Mouse (Mus musculus): ENCODE data around the gene Aif1l. TPM values are rescaled to one million over a fixed set of nuclear protein-coding genes. Genes with fewer than 3 reads are reported as not detected.

Aif1l gene
- polyA plus RNA-seq (2014; fragmentation: Illumina TruSeq; extraction: RNeasy Lipid Tissue Mini Kit (QIAGEN cat#74804); ENCODE audit: low read depth, low replicate concordance), result 1.7 TPM

DNA sequence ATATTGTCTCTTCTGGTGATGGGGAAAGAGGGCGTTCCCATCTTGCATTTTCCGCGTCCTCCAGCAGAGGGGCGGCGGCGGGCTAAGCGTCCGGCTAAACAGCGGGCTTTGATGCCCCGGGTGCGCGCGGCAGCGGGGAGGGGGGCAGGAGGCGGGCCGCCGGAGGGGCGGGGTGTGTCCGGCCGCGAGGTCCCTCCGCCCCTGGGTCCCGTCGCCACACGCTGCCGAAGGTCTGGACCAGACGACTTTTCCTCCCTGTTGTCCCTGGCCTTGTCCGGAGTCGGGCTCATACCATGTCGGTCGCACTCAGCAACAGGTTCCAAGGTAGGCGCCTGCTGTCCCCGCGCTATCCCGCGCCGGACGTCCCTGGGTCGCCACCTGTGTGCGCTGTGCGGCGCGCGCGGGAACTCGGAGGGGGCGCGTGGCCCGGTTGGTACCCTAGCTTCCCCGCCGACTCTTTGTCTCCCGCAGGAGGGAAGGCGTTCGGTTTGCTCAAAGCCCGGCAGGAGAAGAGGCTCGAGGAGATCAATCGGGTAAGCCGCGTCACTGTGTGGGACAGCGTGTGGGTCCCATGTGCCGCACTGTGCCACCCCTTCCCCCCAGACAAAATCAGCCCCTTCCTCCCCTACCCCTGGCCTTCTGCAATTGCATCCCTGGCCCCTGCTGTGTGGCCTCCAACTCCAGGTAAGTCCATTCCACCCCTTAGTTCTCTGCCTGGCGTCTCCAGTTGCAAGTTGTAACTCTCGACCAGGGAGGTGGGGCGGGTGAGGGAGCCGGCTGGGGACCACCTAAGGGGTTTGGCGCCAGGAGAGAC, at the start of gene Aif1l:
Aif1l (plus strand) TSS at position 82 of the 814 bp plus-strand sequence.

GRCm38 (mm10) chr2:31974141-31974808, 24.3 kb downstream of the Aif1l start, which contains the start of gene Nup214:
Gene Nup214, plus strand, starts transcription at chr2:31974436.

Other genes starting within 250 kb of the Aif1l start
- not detected for gene Qrfp, start 139.6 kb upstream of the Aif1l start, polyA plus RNA-seq (2014; fragmentation: Illumina TruSeq; extraction: RNeasy Lipid Tissue Mini Kit (QIAGEN cat#74804); ENCODE audit: low read depth, low replicate concordance)
- not detected for gene Fibcd1, start 104.1 kb upstream of the Aif1l start, polyA plus RNA-seq (2014; fragmentation: Illumina TruSeq; extraction: RNeasy Lipid Tissue Mini Kit (QIAGEN cat#74804); ENCODE audit: low read depth, low replicate concordance)
- 1.1 TPM for gene Lamc3, start 62.8 kb upstream of the Aif1l start, polyA plus RNA-seq (2014; fragmentation: Illumina TruSeq; extraction: RNeasy Lipid Tissue Mini Kit (QIAGEN cat#74804); ENCODE audit: low read depth, low replicate concordance)
- 87.2 TPM for gene Nup214, start 24.3 kb downstream of the Aif1l start, polyA plus RNA-seq (2014; fragmentation: Illumina TruSeq; extraction: RNeasy Lipid Tissue Mini Kit (QIAGEN cat#74804); ENCODE audit: low read depth, low replicate concordance)
- gene Fam78a, start 134.7 kb downstream of the Aif1l start, polyA plus RNA-seq (2014; fragmentation: Illumina TruSeq; extraction: RNeasy Lipid Tissue Mini Kit (QIAGEN cat#74804); ENCODE audit: low read depth, low replicate concordance), result 30.4 TPM
- 0.38 TPM for gene Plpp7, start 145.4 kb downstream of the Aif1l start, polyA plus RNA-seq (2014; fragmentation: Illumina TruSeq; extraction: RNeasy Lipid Tissue Mini Kit (QIAGEN cat#74804); ENCODE audit: low read depth, low replicate concordance)
- 2.2 TPM for gene Prrc2b, start 200.9 kb downstream of the Aif1l start, polyA plus RNA-seq (2014; fragmentation: Illumina TruSeq; extraction: RNeasy Lipid Tissue Mini Kit (QIAGEN cat#74804); ENCODE audit: low read depth, low replicate concordance)

All from testis, adult 10 weeks (tissue).